Mouse (Mus musculus): ENCODE results near the gene Clca3a2. TPM values are rescaled to one million over a fixed set of nuclear protein-coding genes. Genes with fewer than 3 reads are reported as not detected.
"Not testable (repeated sequence)": the region's sequence is repeated elsewhere in the genome, so short reads cannot be mapped to it uniquely, and the experiment has no call there.

Clca3a2 gene
- polyA plus RNA-seq, 1 experiment from 2014 or later: not detected

DNA sequence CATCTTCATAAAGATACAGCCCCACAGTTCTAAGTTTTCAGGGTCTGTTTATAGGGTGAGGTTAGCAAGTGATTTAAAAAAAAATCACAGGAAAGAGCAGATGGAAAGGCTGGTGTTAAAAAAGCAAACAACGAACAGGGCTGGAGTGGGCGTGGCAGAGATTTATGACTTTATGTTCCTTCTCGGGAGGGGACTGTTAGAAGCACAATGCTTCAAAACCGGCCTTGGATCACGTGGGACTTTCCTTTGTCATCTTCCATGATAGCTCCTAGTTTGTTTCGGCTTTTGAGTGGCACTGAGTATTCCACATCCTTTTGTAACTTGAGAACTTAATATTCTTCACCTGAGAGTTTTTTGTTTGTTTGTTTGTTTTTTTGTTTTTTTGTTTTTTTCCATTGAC lies 57.8 kb downstream of the Clca3a2 start:
- no peaks in the 10 kb centered on the region for H3K79me2 ChIP-seq (ENCODE audit: inconsistent target)
- H3K4me3 ChIP-seq (ENCODE audit: inconsistent target): no peak overlapping the region
- H3K36me3 ChIP-seq (ENCODE audit: inconsistent target): no peaks in the 10 kb centered on the region
- no peak overlapping the region for H3K27ac ChIP-seq
- WGBS (ENCODE audit: missing documents): 49% methylated on average over 6 of the region's 6 CpGs

DNA sequence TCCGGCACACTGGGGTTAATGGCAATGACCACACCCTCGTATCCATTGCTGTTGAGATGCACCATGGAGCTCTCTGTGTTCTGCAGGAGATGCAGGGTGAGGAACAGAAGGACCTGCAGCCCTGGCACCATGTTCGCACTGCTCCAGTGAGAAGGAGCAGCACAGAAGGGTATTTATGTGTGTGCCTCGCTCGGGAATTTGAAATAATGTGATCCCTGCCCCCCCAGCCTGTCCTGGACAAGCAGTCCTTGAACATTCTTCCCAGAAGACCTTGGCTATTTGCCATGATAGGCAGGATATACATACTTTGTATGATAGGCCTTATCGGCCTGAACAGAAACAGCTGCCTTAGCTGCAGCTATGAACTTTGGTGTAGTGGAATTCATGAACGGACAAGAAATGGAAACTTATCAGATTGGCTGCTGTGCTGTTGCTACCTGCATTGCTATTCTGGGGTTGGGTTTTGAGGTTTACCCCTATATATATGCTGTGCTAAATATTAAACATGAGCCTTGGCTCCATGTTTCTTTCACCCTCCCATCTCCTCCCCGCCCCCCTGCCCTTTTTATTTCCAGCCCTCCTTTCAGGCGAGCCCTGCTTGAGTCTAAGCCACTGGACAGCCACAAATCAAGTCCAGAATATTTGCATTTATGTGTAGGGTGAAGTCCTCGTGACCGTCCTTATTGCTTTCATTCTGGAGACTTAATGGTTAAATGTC lies 58.5 kb downstream of the Clca3a2 start, which contains the start of gene Clca3a1:
Clca3a1 (minus strand) TSS at position 386 of the 718 bp plus-strand sequence.
- no peak within 1 kb of the TSS for H3K27ac ChIP-seq
- WGBS (ENCODE audit: missing documents): 84% methylated on average over 8 of the region's 11 CpGs
- no peaks in the 10 kb centered on the region for H3K36me3 ChIP-seq (ENCODE audit: inconsistent target)
- no peak within 1 kb of the TSS for H3K4me3 ChIP-seq (ENCODE audit: inconsistent target)
- no peaks in the 10 kb centered on the region for H3K79me2 ChIP-seq (ENCODE audit: inconsistent target)

DNA sequence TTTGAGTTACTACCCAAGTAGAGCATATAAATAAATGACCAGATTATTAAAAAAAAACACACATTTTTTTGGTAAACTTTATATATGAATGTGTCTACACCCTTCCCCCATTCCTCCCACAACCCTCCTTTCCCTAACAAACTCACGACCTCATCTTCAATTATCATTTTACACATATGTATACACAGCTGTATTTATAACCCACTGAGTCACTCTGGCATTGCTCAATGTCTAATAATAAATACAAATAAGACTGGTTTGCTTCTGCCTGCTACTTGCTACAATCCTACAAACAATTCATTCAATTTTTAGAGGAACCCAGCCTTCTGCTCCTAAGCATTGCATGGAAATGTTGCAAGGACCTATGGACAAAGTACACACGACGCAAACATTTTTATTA lies 59.6 kb downstream of the Clca3a2 start:
- WGBS (ENCODE audit: missing documents): 90% methylated on average over 3 of the region's 3 CpGs
- no peaks in the 10 kb centered on the region for H3K36me3 ChIP-seq (ENCODE audit: inconsistent target)
- H3K79me2 ChIP-seq (ENCODE audit: inconsistent target): no peaks in the 10 kb centered on the region
- no peak overlapping the region for H3K4me3 ChIP-seq (ENCODE audit: inconsistent target)
- H3K27ac ChIP-seq: no peak overlapping the region

DNA sequence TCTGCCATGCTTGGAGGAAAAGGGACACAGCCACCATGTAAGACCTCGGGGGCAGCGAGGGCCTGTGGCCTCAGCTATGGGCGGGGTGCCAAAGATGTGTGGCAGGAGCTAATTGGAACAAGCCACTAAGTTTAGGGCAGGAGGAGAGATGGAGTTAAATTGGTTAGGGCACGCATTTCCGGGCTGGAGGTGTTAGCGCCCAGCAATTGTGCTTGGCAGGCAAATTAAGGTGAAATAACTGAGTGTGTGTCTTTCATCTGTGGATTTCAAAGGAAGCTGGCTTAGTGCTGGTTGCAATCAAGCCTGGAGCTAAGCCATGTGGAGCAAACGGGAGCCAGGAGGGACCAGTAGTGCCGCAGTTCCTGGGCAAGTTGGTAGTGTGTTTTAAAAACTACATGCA lies 63.2 kb downstream of the Clca3a2 start:
- H3K79me2 ChIP-seq (ENCODE audit: inconsistent target); H3K36me3 ChIP-seq (ENCODE audit: inconsistent target); H3K27ac ChIP-seq; H3K4me3 ChIP-seq (ENCODE audit: inconsistent target): not testable (repeated sequence)
- WGBS (ENCODE audit: missing documents): 88% methylated on average over 6 of the region's 8 CpGs

DNA sequence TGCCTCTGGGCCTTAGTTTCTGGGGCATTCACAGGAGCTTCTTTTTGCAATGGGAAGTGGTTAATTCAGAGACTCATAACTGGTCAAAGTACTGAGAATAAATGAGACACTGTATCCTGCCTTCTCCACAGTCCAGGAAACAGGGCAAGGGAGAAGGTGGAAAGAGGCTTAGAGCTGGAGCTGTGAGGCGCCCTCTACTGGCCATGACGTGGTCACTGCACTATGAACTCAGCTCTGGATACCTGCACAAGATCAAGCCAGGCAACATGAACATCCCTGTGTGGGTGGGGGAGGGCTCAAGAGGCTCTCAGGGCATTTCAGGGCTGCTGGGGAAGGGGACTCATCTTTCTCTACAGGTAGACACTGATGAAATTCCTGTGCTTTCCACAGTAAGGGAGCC lies 66.2 kb downstream of the Clca3a2 start:
- no peak overlapping the region for H3K27ac ChIP-seq
- 9% methylated on average over 2 of the region's 2 CpGs for WGBS (ENCODE audit: missing documents)
- no peaks in the 10 kb centered on the region for H3K36me3 ChIP-seq (ENCODE audit: inconsistent target)
- H3K79me2 ChIP-seq (ENCODE audit: inconsistent target): no peaks in the 10 kb centered on the region
- no peak overlapping the region for H3K4me3 ChIP-seq (ENCODE audit: inconsistent target)

DNA sequence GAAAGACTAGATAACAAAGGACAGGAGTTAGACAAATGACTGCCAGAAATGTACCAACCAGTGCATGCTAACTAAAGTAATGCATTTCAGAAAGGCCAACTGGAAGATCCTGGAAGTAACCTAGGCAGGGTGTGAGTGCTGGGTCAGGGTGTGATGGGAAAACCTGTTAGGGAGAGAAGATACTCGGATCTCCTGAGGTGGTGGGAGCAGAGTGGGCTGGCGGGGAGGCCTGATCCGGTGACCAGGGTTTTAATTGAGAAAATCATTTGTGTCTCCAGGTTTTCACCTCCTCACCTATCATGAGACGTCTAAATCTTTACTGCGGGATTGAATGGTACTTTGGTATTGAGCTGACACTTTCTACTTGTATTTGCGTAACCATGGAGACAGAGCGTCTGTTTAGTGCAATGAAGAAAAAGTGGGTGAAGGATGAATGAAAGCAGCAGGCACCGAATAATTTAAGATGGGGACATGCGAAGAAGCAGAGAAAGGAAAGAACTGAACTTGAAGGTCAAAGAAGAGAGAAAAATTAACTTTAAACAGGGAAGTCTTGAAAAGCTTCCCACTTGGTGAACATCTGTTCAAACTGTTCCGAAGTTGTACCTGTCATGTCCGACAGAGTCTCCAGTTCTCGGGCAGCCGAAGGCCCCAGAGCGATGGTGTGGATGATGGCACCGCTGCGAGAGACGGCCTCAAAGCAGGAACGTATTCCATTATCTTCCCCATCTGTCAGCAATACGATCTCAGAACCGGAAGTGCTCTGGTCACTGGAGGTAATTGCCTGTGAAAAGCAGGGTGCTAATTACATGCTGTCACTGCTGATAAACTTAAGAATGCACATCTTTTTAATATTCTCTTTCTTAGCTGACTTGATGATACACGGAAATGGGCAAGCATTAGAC lies 70.0 kb downstream of the Clca3a2 start:
- not testable (repeated sequence) for H3K36me3 ChIP-seq (ENCODE audit: inconsistent target); H3K27ac ChIP-seq; H3K79me2 ChIP-seq (ENCODE audit: inconsistent target); H3K4me3 ChIP-seq (ENCODE audit: inconsistent target)
- 94% methylated on average over 8 of the region's 21 CpGs for WGBS (ENCODE audit: missing documents)

DNA sequence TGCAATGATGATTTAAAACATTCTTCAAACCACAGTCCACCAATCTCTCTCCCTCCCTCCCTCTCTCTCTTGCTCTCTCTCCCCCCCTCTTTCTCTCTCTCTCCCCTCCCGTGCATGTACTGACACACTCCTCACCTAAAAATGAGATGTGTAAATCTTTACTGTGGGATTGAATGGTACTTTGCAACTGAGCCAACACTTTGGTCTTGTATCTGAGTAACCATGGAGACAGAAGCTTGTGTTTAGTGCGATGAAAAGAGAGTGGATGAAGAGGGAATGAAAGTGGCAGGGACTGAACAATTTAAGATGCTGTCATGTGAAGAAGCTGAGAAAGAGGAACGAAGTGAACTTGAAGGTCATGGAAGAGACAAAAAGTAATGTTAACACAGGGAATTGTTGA lies 71.6 kb downstream of the Clca3a2 start:
- not testable (repeated sequence) for H3K79me2 ChIP-seq (ENCODE audit: inconsistent target); H3K27ac ChIP-seq
- no CpG with 5 or more reads among the region's 3 CpGs for WGBS (ENCODE audit: missing documents)

More for the DNA sequence above, 71.6 kb downstream of the Clca3a2 start:
- H3K36me3 ChIP-seq (ENCODE audit: inconsistent target); H3K4me3 ChIP-seq (ENCODE audit: inconsistent target): not testable (repeated sequence)

Other genes starting within 250 kb of the Clca3a2 start
- gene Hs2st1, start 249.3 kb downstream of the Clca3a2 start, polyA plus RNA-seq (2018): 14.6 to 16.6 TPM (median 16.5 TPM) in 3 replicates
- gene Selenof, start 249.2 kb downstream of the Clca3a2 start, polyA plus RNA-seq (2018): 374 to 535 TPM (median 384 TPM) in 3 replicates
- 204 to 482 TPM (median 327 TPM) in 3 replicates for gene Sh3glb1, start 99.2 kb downstream of the Clca3a2 start, polyA plus RNA-seq (2018)
- gene Clca3a1, start 58.5 kb downstream of the Clca3a2 start, polyA plus RNA-seq (2018): not detected in 3 replicates
- not detected in 3 replicates for gene Clca3b, start 29.9 kb upstream of the Clca3a2 start, polyA plus RNA-seq (2018)
- gene Clca4b, start 113.0 kb upstream of the Clca3a2 start, polyA plus RNA-seq (2018): not detected in 3 replicates
- gene Clca4a, start 155.6 kb upstream of the Clca3a2 start, polyA plus RNA-seq (2018): not detected in 3 replicates
- not detected in 3 replicates for gene Clca1, start 213.3 kb upstream of the Clca3a2 start, polyA plus RNA-seq (2018)